Mouse (Mus musculus) liver, embryonic 11.5 days (tissue): Measurements from ENCODE around the gene Paxbp1. TPM values are rescaled to one million over a fixed set of nuclear protein-coding genes. Genes with fewer than 3 reads are reported as not detected.

Source experiments
- ATAC-seq: fragments of 200-750 bp; cut with Nextera tagmentation; replicated peaks from 2 replicates; pipeline ENCODE4 v1.8.0; 2017; ENCODE audit warnings: moderate number of reproducible peaks, mild to moderate bottlenecking, moderate TSS enrichment, moderate library complexity; ENCODE audit not compliant: low FRiP score
- DNase-seq: peaks from one replicate; pipeline ENCODE4 v3.0.0-alpha.2; 2017; ENCODE audit warnings: low spot score
- H3K27ac ChIP-seq: fragments of 300-500 bp; sonication (generic); 2 replicates; pipeline ENCODE4 v1.5.1; 2014; ENCODE audit warnings: mild to moderate bottlenecking, low read depth, low read length, control low read depth
- H3K27me3 ChIP-seq: fragments of 300-500 bp; sonication (generic); replicated peaks from 2 replicates; pipeline ENCODE4 v1.6.1; 2014; ENCODE audit warnings: low read length, mixed read lengths; ENCODE audit not compliant: control insufficient read depth, insufficient read depth
- H3K36me3 ChIP-seq: fragments of 300-500 bp; sonication (generic); 2 replicates; pipeline ENCODE4 v1.6.1; 2014; ENCODE audit warnings: mild to moderate bottlenecking, low read length, moderate library complexity, mixed read lengths; ENCODE audit not compliant: control insufficient read depth, insufficient read depth
- H3K4me1 ChIP-seq: fragments of 300-500 bp; sonication (generic); replicated peaks from 2 replicates; pipeline ENCODE4 v1.6.1; 2014; ENCODE audit warnings: low read length, mixed read lengths; ENCODE audit not compliant: control insufficient read depth, insufficient read depth
- H3K4me2 ChIP-seq: fragments of 300-500 bp; sonication (generic); 2 replicates; pipeline ENCODE4 v1.6.1; 2014; ENCODE audit warnings: mild to moderate bottlenecking, control low read depth, moderate library complexity
- H3K4me3 ChIP-seq: fragments of 300-500 bp; sonication (generic); 2 replicates; pipeline ENCODE4 v1.5.1; 2014; ENCODE audit warnings: low read depth, low read length, control low read depth
- H3K9ac ChIP-seq: fragments of 300-500 bp; sonication (generic); 2 replicates; pipeline ENCODE4 v1.6.1; 2014; ENCODE audit warnings: low read depth, low read length, control low read depth
- H3K9me3 ChIP-seq: fragments of 300-500 bp; sonication (generic); 2 replicates; pipeline ENCODE4 v1.6.1; 2016; ENCODE audit warnings: low read length, inconsistent platforms, mixed read lengths; ENCODE audit not compliant: control insufficient read depth
- WGBS: fragments of 180-500 bp; shearing (Covaris S2); extraction: QIAGEN DNeasy Blood & Tissue Kit; methylation state at CpG from one replicate; pipeline ENCODE4 v1.1.7; 2014; 5-methylcytosine and 5-hydroxymethylcytosine counted together
- polyA plus RNA-seq: library from polyadenylated mRNA; unstranded; fragments of >200 nt; fragmentation: Nextera tagmentation; extraction: Ambion mirVana; gene quantifications from 2 replicates; pipeline ENCODE4 v1.2.1, GENCODE M21; 2014

Paxbp1 gene
- polyA plus RNA-seq, 1 experiment from 2014 or later, result 61.1 TPM

DNA sequence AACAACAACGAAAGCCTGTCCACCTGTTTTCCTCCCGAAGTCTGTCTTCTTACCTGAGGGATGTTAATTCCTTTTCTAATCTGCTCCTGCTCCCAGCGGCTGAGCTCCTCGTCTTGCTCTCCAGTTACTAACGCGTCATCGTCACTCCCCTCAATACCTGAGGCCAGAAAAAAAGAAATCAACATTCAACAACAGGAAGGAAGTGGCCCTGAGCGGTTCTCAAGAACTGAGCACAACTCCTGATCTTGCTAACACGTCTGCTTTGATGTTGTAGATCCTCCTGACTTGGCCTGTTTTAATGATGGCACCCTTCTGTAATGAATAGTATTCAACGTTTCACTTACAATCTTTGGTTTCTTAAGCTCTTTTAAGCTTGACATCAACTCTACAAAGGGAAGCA is 8.5 kb downstream of the Paxbp1 start:
- ATAC-seq, result no peak
- H3K4me2 ChIP-seq, result no peak overlapping the region
- DNase-seq, result no peak

DNA sequence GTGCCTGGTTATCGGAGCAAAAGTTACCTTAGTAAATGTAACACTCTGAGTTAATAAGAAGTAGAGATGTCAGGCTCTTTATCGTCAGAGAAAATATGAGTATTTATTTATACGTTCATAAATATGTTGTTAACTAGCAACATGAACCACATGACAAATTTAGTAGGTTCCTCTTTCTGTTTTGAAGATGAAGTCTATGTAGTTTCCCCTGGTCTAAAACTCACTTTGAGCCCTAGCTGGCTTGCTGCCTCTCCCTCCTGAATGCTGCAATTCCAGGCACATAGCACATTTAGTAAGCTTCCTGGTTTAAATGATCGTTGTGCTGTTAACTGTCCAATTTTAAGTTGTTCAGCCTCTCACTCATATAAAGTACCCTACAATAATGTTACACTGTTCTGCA is 13.6 kb downstream of the Paxbp1 start:
- no peak for ATAC-seq
- Histone ChIP-seq H3K9me3 (no peaks in the 10 kb centered on the region), H3K9ac (no peak overlapping the region), H3K36me3 (peaks cover 46% of the 10 kb centered on the region), H3K27me3 (no peaks in the 10 kb centered on the region), H3K4me3 (no peak overlapping the region), H3K27ac (no peak overlapping the region), H3K4me2 (no peak overlapping the region), H3K4me1 (0 out of 2 replicates have a peak, but pooled peaks cover 2% of the 10 kb centered on the region)
- 89% methylated on average over 4 of the region's 4 CpGs for WGBS
- no peak for DNase-seq

More for the DNA sequence above, 8.5 kb downstream of the Paxbp1 start:
- H3K4me3 ChIP-seq, result no peak overlapping the region
- H3K27ac ChIP-seq, result no peak overlapping the region
- 88% methylated on average over 10 of the region's 10 CpGs for WGBS
- 0 out of 2 replicates have a peak, but pooled peaks cover 2% of the 10 kb centered on the region for H3K4me1 ChIP-seq
- H3K27me3 ChIP-seq, result no peaks in the 10 kb centered on the region
- no peak overlapping the region for H3K9ac ChIP-seq
- peaks cover 47% of the 10 kb centered on the region for H3K36me3 ChIP-seq
- no peaks in the 10 kb centered on the region for H3K9me3 ChIP-seq

DNA sequence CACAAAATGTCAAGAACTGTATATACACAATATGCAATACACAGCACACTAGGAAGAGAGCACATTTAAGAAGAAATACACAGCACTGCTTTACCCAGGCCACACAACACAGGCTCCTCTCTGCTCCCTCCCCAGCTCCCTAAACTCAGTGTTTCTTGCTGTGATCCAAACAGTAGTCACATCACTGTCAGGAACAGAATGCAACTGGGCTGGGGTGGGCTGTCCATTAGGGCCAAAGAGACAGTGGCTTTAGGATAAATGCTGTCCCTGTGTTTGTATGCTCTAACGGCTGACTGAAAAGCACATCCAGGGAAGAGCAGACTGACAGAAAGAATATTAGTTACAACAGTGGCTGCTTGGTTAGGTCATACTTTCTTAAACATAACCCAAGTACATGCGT is 14.4 kb downstream of the Paxbp1 start:
- Histone ChIP-seq H3K36me3 (peaks cover 48% of the 10 kb centered on the region), H3K27ac (no peak overlapping the region), H3K4me1 (0 out of 2 replicates have a peak, but pooled peaks cover 2% of the 10 kb centered on the region), H3K4me3 (no peak overlapping the region), H3K9ac (no peak overlapping the region), H3K9me3 (no peaks in the 10 kb centered on the region), H3K4me2 (no peak overlapping the region), H3K27me3 (no peaks in the 10 kb centered on the region)
- WGBS, result 88% methylated on average over 2 of the region's 2 CpGs
- ATAC-seq (no peak), DNase-seq (no peak)

DNA sequence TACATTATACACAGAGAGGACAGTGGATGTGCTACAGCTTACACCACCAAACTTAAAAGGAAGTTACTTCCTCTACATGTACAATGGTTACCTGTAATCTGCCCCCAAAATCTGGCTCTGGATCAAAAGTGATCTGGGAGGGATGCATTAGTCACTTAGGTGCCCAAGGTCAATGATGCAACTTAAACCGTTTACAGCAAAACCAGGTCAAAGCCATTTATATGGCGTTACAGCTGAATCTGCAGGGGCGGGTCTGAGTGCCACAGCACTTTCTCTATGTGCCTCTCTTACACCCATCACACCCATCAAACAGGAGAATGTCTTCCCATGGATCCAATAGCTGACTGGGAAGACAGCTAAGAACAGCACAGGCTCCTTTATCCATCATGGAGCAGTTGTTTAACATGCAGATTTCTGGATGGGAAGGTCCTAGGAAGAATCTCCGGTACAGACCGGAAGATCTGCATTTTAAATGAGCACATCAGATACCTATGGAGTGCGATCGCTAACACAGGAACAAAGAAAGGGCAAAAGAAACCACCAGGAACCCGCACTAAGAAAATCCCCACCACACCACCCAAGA is 15.1 kb downstream of the Paxbp1 start:
- 90% methylated on average over 8 of the region's 8 CpGs for WGBS

DNA sequence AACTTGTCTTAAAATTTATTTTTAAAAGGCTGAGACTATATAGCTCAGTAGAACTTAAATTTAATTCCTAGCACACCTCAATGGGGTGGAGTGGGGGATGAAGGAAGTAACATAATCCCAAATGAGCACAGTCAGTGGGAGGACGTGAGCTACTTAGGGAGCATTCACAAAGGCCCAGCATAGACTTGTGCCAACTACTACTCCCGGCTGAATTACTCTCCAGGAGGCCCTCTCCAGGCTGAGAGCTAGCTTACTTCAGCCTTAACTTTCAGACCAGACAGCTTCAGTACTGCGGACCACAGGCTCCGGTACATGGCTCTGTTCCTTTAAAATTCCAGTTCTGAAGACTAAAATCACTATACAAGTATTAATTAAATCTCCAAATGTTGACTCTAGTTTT is 18.1 kb downstream of the Paxbp1 start:
- no peak for ATAC-seq
- no peak overlapping the region for H3K4me2 ChIP-seq
- no peak for DNase-seq
- H3K4me1 ChIP-seq, result no peaks in the 10 kb centered on the region
- H3K9me3 ChIP-seq, result peaks cover 2% of the 10 kb centered on the region; the same call in 1 of the 2 replicates
- H3K9ac ChIP-seq, result no peak overlapping the region
- peaks cover 57% of the 10 kb centered on the region for H3K36me3 ChIP-seq
- no peaks in the 10 kb centered on the region for H3K27me3 ChIP-seq
- 95% methylated on average over 4 of the region's 4 CpGs for WGBS
- no peak overlapping the region for H3K27ac ChIP-seq
- H3K4me3 ChIP-seq, result no peak overlapping the region

More for the DNA sequence above, 15.1 kb downstream of the Paxbp1 start:
- ATAC-seq (no peak), DNase-seq (no peak)
- Histone ChIP-seq H3K9ac (no peak overlapping the region), H3K36me3 (peaks cover 48% of the 10 kb centered on the region), H3K9me3 (no peaks in the 10 kb centered on the region), H3K27me3 (no peaks in the 10 kb centered on the region), H3K4me2 (no peak overlapping the region), H3K4me1 (0 out of 2 replicates have a peak, but pooled peaks cover 2% of the 10 kb centered on the region), H3K27ac (no peak overlapping the region), H3K4me3 (no peak overlapping the region)

DNA sequence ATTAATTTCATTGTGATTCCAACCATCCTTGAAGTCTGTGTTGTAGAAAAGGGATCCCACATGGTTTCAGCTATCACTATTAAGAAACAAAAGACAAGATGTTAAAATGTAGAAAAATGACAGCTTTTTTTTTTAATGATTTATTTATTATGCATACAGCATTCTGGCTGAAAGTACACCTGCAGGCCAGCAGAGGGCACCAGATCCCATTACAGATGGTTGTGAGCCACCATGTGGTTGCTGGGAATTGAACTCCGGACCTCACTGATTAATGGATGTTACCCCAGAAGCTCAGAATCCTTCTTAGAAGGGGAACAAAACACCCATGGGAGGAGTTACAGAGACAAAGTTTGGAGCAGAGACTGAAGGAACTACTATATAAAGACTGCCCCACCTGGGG is 21.0 kb downstream of the Paxbp1 start:
- Histone ChIP-seq H3K4me1 (no peaks in the 10 kb centered on the region), H3K36me3 (peaks cover 72% of the 10 kb centered on the region), H3K27ac (no peak overlapping the region), H3K27me3 (no peaks in the 10 kb centered on the region), H3K4me2 (no peak overlapping the region), H3K4me3 (no peak overlapping the region), H3K9ac (no peak overlapping the region), H3K9me3 (peaks cover 2% of the 10 kb centered on the region; the same call in 1 of the 2 replicates)
- 91% methylated on average over 1 of the region's 1 CpGs for WGBS
- ATAC-seq (no peak), DNase-seq (no peak)

DNA sequence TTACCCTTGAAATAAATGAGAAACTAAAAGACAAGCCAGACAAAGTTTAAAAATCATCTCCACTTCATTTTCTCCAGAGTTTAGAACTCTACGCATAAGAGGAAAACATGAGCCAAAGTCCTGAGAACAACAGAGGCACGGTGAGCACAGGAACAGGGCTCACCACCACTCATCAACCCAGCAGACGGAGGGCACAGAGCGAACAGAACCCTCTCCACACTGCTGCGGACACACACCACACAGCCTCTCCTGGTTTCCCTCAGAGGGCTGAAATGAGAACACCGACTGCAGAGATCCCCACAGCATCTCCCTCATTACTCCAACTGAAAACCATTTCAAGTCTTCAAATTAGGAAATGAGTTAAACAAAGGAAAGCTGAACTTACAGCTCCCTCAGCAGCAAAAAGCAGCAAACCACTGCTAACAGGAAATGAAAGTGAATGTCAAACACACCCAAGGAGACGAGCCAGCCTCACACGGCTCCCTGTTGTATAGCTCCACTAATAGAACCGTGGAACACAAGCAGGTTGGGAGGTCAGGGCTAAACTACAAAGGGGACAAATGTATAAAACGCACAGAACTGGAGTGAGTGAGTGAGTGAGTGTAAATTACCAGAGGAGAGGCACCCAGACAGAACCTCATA is 23.4 kb downstream of the Paxbp1 start:
- peaks cover 66% of the 10 kb centered on the region for H3K36me3 ChIP-seq
- no peaks in the 10 kb centered on the region for H3K27me3 ChIP-seq
- no peak overlapping the region for H3K4me3 ChIP-seq
- H3K4me2 ChIP-seq, result no peak overlapping the region
- no peaks in the 10 kb centered on the region for H3K4me1 ChIP-seq
- peaks cover 2% of the 10 kb centered on the region; the same call in 1 of the 2 replicates for H3K9me3 ChIP-seq
- DNase-seq, result no peak
- WGBS, result 90% methylated on average over 10 of the region's 10 CpGs
- ATAC-seq, result no peak
- no peak overlapping the region for H3K9ac ChIP-seq
- H3K27ac ChIP-seq, result no peak overlapping the region

DNA sequence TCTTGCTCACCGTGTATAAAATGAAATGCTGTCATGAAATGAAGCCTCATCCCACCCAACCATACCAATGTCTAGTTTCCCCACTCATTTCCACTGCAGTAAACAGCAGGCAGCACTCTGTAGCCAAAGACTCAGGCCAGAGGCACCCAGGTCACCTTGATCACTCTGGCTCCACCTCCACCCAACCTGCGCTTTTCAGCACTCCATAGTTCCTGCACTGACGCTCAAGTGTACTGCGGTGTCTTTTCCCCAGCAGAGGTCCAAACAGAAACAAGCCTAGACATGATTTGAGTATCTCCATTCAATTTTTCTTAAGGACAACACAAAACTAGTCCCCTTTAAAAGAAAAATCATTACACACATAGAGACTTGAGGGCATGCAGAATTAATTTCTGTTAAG is 24.9 kb downstream of the Paxbp1 start:
- Histone ChIP-seq H3K9ac (no peak overlapping the region), H3K9me3 (peaks cover 2% of the 10 kb centered on the region; the same call in 1 of the 2 replicates), H3K4me2 (no peak overlapping the region), H3K36me3 (peaks cover 63% of the 10 kb centered on the region), H3K27me3 (no peaks in the 10 kb centered on the region), H3K4me3 (no peak overlapping the region), H3K27ac (no peak overlapping the region), H3K4me1 (no peaks in the 10 kb centered on the region)
- 93% methylated on average over 4 of the region's 4 CpGs for WGBS
- ATAC-seq (no peak), DNase-seq (no peak)

DNA sequence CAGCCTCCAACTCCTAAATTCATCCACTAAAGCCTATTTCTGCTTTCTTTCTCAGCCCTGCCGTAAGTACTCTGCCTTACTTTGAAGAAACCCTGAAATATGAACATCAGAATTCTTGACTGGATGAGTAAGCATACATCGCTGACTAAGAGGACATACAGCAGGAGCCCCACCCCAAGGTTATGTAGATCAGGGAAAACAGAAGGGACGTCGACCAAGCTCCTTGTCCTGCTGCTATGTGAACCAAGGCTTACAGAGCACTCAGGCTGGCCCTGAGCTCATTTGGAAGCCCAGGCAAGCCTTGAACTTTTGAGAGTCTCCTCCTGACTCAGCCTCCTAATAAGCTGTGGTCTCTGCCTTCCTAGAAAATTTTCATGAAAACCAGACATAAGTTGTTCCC is 28.6 kb downstream of the Paxbp1 start:
- no peak for ATAC-seq
- Histone ChIP-seq H3K4me3 (no peak overlapping the region), H3K9me3 (no peaks in the 10 kb centered on the region), H3K4me2 (no peak overlapping the region), H3K36me3 (peaks cover 44% of the 10 kb centered on the region), H3K9ac (no peak overlapping the region), H3K27me3 (no peaks in the 10 kb centered on the region), H3K27ac (no peak overlapping the region), H3K4me1 (peaks cover 7% of the 10 kb centered on the region)
- no peak for DNase-seq
- WGBS, result 83% methylated on average over 4 of the region's 4 CpGs
